In the genomic region with DNA sequence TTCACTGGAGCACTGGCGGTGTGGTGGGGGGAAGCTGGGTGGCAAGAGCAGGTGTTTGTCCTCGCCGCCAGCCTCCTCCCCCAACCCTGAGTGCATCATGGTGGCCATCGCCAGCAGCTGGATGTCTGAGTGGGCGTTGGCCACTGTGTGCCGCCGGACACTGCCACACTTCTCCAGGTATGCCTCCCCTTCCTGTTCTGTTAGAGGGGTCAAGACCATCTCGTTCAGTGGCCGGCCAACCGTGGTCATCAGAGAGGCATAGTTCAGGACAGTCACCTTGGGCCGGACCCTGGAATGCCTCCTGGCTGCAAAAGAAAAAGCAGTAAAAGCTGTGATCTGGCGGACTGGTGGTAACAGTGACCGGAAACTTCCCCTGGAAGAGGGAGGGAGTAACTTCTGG, we compare ENCODE assay signal across 23 mouse cellular contexts.
"Had no signal": no experiment of that assay in that cellular context is flagged by ENCODE, and none has a peak within 500 bp of the region (broad histone marks: within the 10 kb centered on the region; RNA-seq: fewer than 3 reads in every experiment).

No protein-coding gene starts in this region.

- H3K27me3 ChIP-seq: limb, embryonic 12.5 days; limb, embryonic 15.5 days; midbrain, embryonic 15.5 days; neural tube, embryonic 12.5 days; neural tube, embryonic 15.5 days had no signal

- DNase-seq: kidney, adult 18-20 months; kidney, postnatal 4 days; left cerebral cortex, postnatal 4 days; liver, postnatal 0 days; lung, embryonic 14.5 days; lung, postnatal 10 days; lung, postnatal 4 days; right cerebral cortex, adult 18-20 months; right cerebral cortex, postnatal 14 days; right cerebral cortex, postnatal 4 days; thymus, adult 2 months; thymus, postnatal 14 days; thymus, postnatal 4 days had no signal

- H3K36me3 ChIP-seq: midbrain, embryonic 15.5 days; neural tube, embryonic 12.5 days; neural tube, embryonic 15.5 days had no signal

- H3K27ac ChIP-seq: kidney, postnatal 0 days; limb, embryonic 12.5 days; limb, embryonic 15.5 days; liver, embryonic 14.5 days; midbrain, embryonic 15.5 days; neural tube, embryonic 12.5 days; neural tube, embryonic 15.5 days; stomach, postnatal 0 days had no signal

- H3K9ac ChIP-seq: limb, embryonic 12.5 days; limb, embryonic 15.5 days; liver, embryonic 14.5 days; liver, postnatal 0 days; lung, embryonic 14.5 days; midbrain, embryonic 15.5 days; neural tube, embryonic 12.5 days; neural tube, embryonic 15.5 days had no signal

- ATAC-seq: intestine, embryonic 16.5 days; liver, postnatal 0 days; midbrain, embryonic 15.5 days had no signal

- H3K9me3 ChIP-seq: limb, embryonic 12.5 days; limb, embryonic 15.5 days; midbrain, embryonic 15.5 days; neural tube, embryonic 12.5 days; neural tube, embryonic 15.5 days had no signal

- H3K4me3 ChIP-seq: limb, embryonic 12.5 days; limb, embryonic 15.5 days; midbrain, embryonic 15.5 days; neural tube, embryonic 12.5 days; neural tube, embryonic 15.5 days had no signal

- H3K4me2 ChIP-seq: limb, embryonic 12.5 days; limb, embryonic 15.5 days; liver, embryonic 11.5 days; lung, embryonic 14.5 days; midbrain, embryonic 15.5 days; neural tube, embryonic 12.5 days; neural tube, embryonic 15.5 days had no signal

- H3K4me1 ChIP-seq: limb, embryonic 12.5 days; midbrain, embryonic 15.5 days; neural tube, embryonic 12.5 days; neural tube, embryonic 15.5 days had no signal
